Mouse (Mus musculus): ENCODE data around the gene Olfr522. TPM values are rescaled to one million over a fixed set of nuclear protein-coding genes. Genes with fewer than 3 reads are reported as not detected.

The Olfr522 gene
- total RNA-seq, 2 experiments from 2014 or later = not detected

GRCm38 (mm10) chr7:140116329-140117054, 48.1 kb downstream of the Olfr522 start, which contains the start of gene Echs1:
TSS of gene Echs1 (minus strand) at chr7:140116476.
- peak; percentile 90 for ATAC-seq (ENCODE audit: poor library complexity, severe bottlenecking)

GRCm38 (mm10) chr7:140115583-140116328, 48.8 kb downstream of the Olfr522 start, which contains the start of gene Paox:
TSS of gene Paox (plus strand) at chr7:140115799.
- ATAC-seq (ENCODE audit: poor library complexity, severe bottlenecking) = peak; percentile 69

- peak; percentile 24; the same call in 1 of the 2 replicates for ATAC-seq (ENCODE audit: poor library complexity, severe bottlenecking)
These were observed 52.6 kb downstream of the Olfr522 start for GRCm38 (mm10) chr7:140111943-140112342.

Other genes with a start within 250 kb of the Olfr522 start
- not detected in 2 replicates for gene Utf1, start 221.0 kb downstream of the Olfr522 start, total RNA-seq (2015)
- gene Utf1, start 221.0 kb downstream of the Olfr522 start, total RNA-seq (2017) = not detected in 2 replicates
- gene 6430531B16Rik, start 186.0 kb downstream of the Olfr522 start, total RNA-seq (2015) = 1.1 and 1.2 TPM in 2 replicates
- 0.89 and 2.3 TPM in 2 replicates for gene 6430531B16Rik, start 186.0 kb downstream of the Olfr522 start, total RNA-seq (2017)
- gene Adam8, start 172.2 kb downstream of the Olfr522 start, total RNA-seq (2015) = 35.0 and 43.7 TPM in 2 replicates
- 39.3 and 51.1 TPM in 2 replicates for gene Adam8, start 172.2 kb downstream of the Olfr522 start, total RNA-seq (2017)
- 32.2 and 34.0 TPM in 2 replicates for gene Zfp511, start 128.4 kb downstream of the Olfr522 start, total RNA-seq (2015)
- 19.9 and 22.8 TPM in 2 replicates for gene Zfp511, start 128.4 kb downstream of the Olfr522 start, total RNA-seq (2017)
- gene Tubgcp2, start 128.1 kb downstream of the Olfr522 start, total RNA-seq (2015) = 17.8 and 18.8 TPM in 2 replicates
- gene Tubgcp2, start 128.1 kb downstream of the Olfr522 start, total RNA-seq (2017) = 29.7 and 36.7 TPM in 2 replicates
- not detected in 2 replicates for gene Msx3, start 115.7 kb downstream of the Olfr522 start, total RNA-seq (2015)
- gene Msx3, start 115.7 kb downstream of the Olfr522 start, total RNA-seq (2017) = not detected in 2 replicates
- not detected in 2 replicates for gene Caly, start 82.2 kb downstream of the Olfr522 start, total RNA-seq (2015)
- gene Caly, start 82.2 kb downstream of the Olfr522 start, total RNA-seq (2017) = not detected in 2 replicates
- not detected in 2 replicates for gene Prap1, start 71.4 kb downstream of the Olfr522 start, total RNA-seq (2015)
- not detected in 2 replicates for gene Prap1, start 71.4 kb downstream of the Olfr522 start, total RNA-seq (2017)
- 13.0 and 15.8 TPM in 2 replicates for gene Fuom, start 62.3 kb downstream of the Olfr522 start, total RNA-seq (2015)
- gene Fuom, start 62.3 kb downstream of the Olfr522 start, total RNA-seq (2017) = 12.1 and 16.0 TPM in 2 replicates
- 12.9 and 16.9 TPM in 2 replicates for gene Paox, start 49.0 kb downstream of the Olfr522 start, total RNA-seq (2015)
- gene Paox, start 49.0 kb downstream of the Olfr522 start, total RNA-seq (2017) = 8.7 and 11.3 TPM in 2 replicates
- 72.7 and 97.4 TPM in 2 replicates for gene Echs1, start 48.3 kb downstream of the Olfr522 start, total RNA-seq (2015)
- 71.3 and 87.9 TPM in 2 replicates for gene Echs1, start 48.3 kb downstream of the Olfr522 start, total RNA-seq (2017)
- gene Mtg1, start 27.2 kb downstream of the Olfr522 start, total RNA-seq (2015) = 10.2 and 17.4 TPM in 2 replicates
- 5.9 and 14.4 TPM in 2 replicates for gene Mtg1, start 27.2 kb downstream of the Olfr522 start, total RNA-seq (2017)
- not detected in 2 replicates for gene Sprn, start 9.9 kb downstream of the Olfr522 start, total RNA-seq (2015)
- not detected in 2 replicates for gene Sprn, start 9.9 kb downstream of the Olfr522 start, total RNA-seq (2017)
- not detected in 2 replicates for gene Olfr523, start 8.5 kb upstream of the Olfr522 start, total RNA-seq (2015)
- not detected in 2 replicates for gene Olfr523, start 8.5 kb upstream of the Olfr522 start, total RNA-seq (2017)
- not detected in 2 replicates for gene Olfr524, start 41.2 kb upstream of the Olfr522 start, total RNA-seq (2015)
- not detected in 2 replicates for gene Olfr524, start 41.2 kb upstream of the Olfr522 start, total RNA-seq (2017)
- gene Cd163l1, start 53.5 kb upstream of the Olfr522 start, total RNA-seq (2015) = 0.11 and 0.41 TPM in 2 replicates
- 0.44 and 0.61 TPM in 2 replicates for gene Cd163l1, start 53.5 kb upstream of the Olfr522 start, total RNA-seq (2017)
- not detected in 2 replicates for gene 5830411N06Rik, start 82.5 kb upstream of the Olfr522 start, total RNA-seq (2015)
- 0.33 TPM in 1 of 2 replicates, not detected in the other for gene 5830411N06Rik, start 82.5 kb upstream of the Olfr522 start, total RNA-seq (2017)
- not detected in 2 replicates for gene Olfr525, start 156.1 kb upstream of the Olfr522 start, total RNA-seq (2015)
- gene Olfr525, start 156.1 kb upstream of the Olfr522 start, total RNA-seq (2017) = not detected in 2 replicates
- gene Olfr527, start 169.3 kb upstream of the Olfr522 start, total RNA-seq (2015) = not detected in 2 replicates
- gene Olfr527, start 169.3 kb upstream of the Olfr522 start, total RNA-seq (2017) = not detected in 2 replicates
- gene Olfr60, start 196.9 kb upstream of the Olfr522 start, total RNA-seq (2015) = 0.11 TPM in 1 of 2 replicates, not detected in the other
- not detected in 2 replicates for gene Olfr60, start 196.9 kb upstream of the Olfr522 start, total RNA-seq (2017)
- gene Olfr530, start 211.6 kb upstream of the Olfr522 start, total RNA-seq (2015) = not detected in 2 replicates
- gene Olfr530, start 211.6 kb upstream of the Olfr522 start, total RNA-seq (2017) = not detected in 2 replicates
- gene Olfr531, start 238.2 kb upstream of the Olfr522 start, total RNA-seq (2015) = not detected in 2 replicates
- not detected in 2 replicates for gene Olfr531, start 238.2 kb upstream of the Olfr522 start, total RNA-seq (2017)

Measured in megakaryocyte, adult 5-6 weeks (primary cell).